Mouse (Mus musculus): ENCODE data around the gene Fam174a. TPM values are rescaled to one million over a fixed set of nuclear protein-coding genes. Genes with fewer than 3 reads are reported as not detected.

The Fam174a gene
- total and polyA plus RNA-seq, 2 experiments from 2014 or later = 36.1 to 57.1 TPM

- DNase-seq (ENCODE audit: low spot score) (no peak), ATAC-seq (ENCODE audit: insufficient read depth, low read depth) (no peak)
- H3K9me3 ChIP-seq (replicated peaks; ENCODE audit: control insufficient read depth, low read length) = no peaks in the 10 kb centered on the region
- TF ChIP-seq CTCF (IDR thresholded peaks at IDR 0.05; ENCODE audit: low read depth) (no peak), EP300 (IDR thresholded peaks at IDR 0.05; ENCODE audit: low read depth) (no peak)
- H3K4me3 ChIP-seq (ENCODE audit: low read depth, low read length) = no peak overlapping the region
- H3K27me3 ChIP-seq (ENCODE audit: control insufficient read depth, insufficient read depth, low read length) = no peaks in the 10 kb centered on the region
- 59% methylated on average over 4 of the region's 4 CpGs for WGBS
- H3K36me3 ChIP-seq (replicated peaks; ENCODE audit: control insufficient read depth, insufficient read depth, low read length) = no peaks in the 10 kb centered on the region
- H3K27ac ChIP-seq (ENCODE audit: low read depth) = no peak overlapping the region
- H3K4me2 ChIP-seq (ENCODE audit: low read depth, low read length) = no peak overlapping the region
- no peaks in the 10 kb centered on the region for H3K4me1 ChIP-seq (ENCODE audit: control insufficient read depth, insufficient read depth)
- no peak overlapping the region for H3K9ac ChIP-seq (replicated peaks; ENCODE audit: low read depth, low read length)
Measured at GRCm38 (mm10) chr1:95366616-95367373, 53.4 kb downstream of the Fam174a start.

DNA sequence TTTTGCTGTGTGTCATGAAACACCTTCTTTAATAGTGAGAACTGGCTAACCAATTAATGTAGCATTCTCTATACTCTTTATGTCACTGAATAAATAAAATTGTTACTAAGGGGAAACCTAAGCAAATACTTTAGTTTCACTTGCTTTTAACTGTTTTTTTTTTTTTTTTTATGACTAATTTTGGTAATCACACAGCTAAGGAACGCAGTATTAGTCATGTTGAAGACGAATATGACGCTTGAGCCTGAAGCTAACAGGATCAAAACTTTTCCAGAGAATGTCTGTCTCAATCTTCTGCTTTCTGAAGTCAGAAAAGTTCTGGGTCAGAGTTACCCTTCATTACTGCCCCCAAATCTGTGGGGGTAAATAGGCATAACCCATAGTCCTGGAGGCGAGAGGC is 54.3 kb downstream of the Fam174a start:
- DNase-seq (ENCODE audit: low spot score) (no peak), ATAC-seq (ENCODE audit: insufficient read depth, low read depth) (no peak)
- Histone ChIP-seq H3K4me1 (ENCODE audit: control insufficient read depth, insufficient read depth) (no peaks in the 10 kb centered on the region), H3K4me2 (ENCODE audit: low read depth, low read length) (no peak overlapping the region), H3K27ac (ENCODE audit: low read depth) (no peak overlapping the region), H3K4me3 (ENCODE audit: low read depth, low read length) (no peak overlapping the region), H3K9ac (replicated peaks; ENCODE audit: low read depth, low read length) (no peak overlapping the region), H3K27me3 (ENCODE audit: control insufficient read depth, insufficient read depth, low read length) (no peaks in the 10 kb centered on the region), H3K9me3 (replicated peaks; ENCODE audit: control insufficient read depth, low read length) (no peaks in the 10 kb centered on the region), H3K36me3 (replicated peaks; ENCODE audit: control insufficient read depth, insufficient read depth, low read length) (no peaks in the 10 kb centered on the region)
- WGBS = 87% methylated on average over 4 of the region's 4 CpGs
- TF ChIP-seq CTCF (IDR thresholded peaks at IDR 0.05; ENCODE audit: low read depth) = no peak
- TF ChIP-seq EP300 (IDR thresholded peaks at IDR 0.05; ENCODE audit: low read depth) = no peak

GRCm38 (mm10) chr1:95375443-95375842 is 62.0 kb downstream of the Fam174a start:
- Histone ChIP-seq H3K9me3 (replicated peaks; ENCODE audit: control insufficient read depth, low read length) (no peaks in the 10 kb centered on the region), H3K36me3 (replicated peaks; ENCODE audit: control insufficient read depth, insufficient read depth, low read length) (no peaks in the 10 kb centered on the region), H3K4me2 (ENCODE audit: low read depth, low read length) (no peak overlapping the region), H3K9ac (replicated peaks; ENCODE audit: low read depth, low read length) (no peak overlapping the region), H3K27ac (ENCODE audit: low read depth) (no peak overlapping the region), H3K27me3 (ENCODE audit: control insufficient read depth, insufficient read depth, low read length) (no peaks in the 10 kb centered on the region), H3K4me3 (ENCODE audit: low read depth, low read length) (no peak overlapping the region), H3K4me1 (ENCODE audit: control insufficient read depth, insufficient read depth) (peaks cover 4% of the 10 kb centered on the region; the same call in 1 of the 2 replicates)
- TF ChIP-seq EP300 (IDR thresholded peaks at IDR 0.05; ENCODE audit: low read depth) = no peak
- no peak for TF ChIP-seq CTCF (IDR thresholded peaks at IDR 0.05; ENCODE audit: low read depth)
- DNase-seq (ENCODE audit: low spot score) (no peak), ATAC-seq (ENCODE audit: insufficient read depth, low read depth) (no peak)
- 40% methylated on average over 6 of the region's 6 CpGs for WGBS

- no peak overlapping the region for H3K4me2 ChIP-seq (ENCODE audit: low read depth, low read length)
- no peak overlapping the region for H3K9ac ChIP-seq (replicated peaks; ENCODE audit: low read depth, low read length)
- TF ChIP-seq CTCF (IDR thresholded peaks at IDR 0.05; ENCODE audit: low read depth) (no peak), EP300 (IDR thresholded peaks at IDR 0.05; ENCODE audit: low read depth) (no peak)
- no peaks in the 10 kb centered on the region for H3K27me3 ChIP-seq (ENCODE audit: control insufficient read depth, insufficient read depth, low read length)
- H3K4me3 ChIP-seq (ENCODE audit: low read depth, low read length) = no peak overlapping the region
- H3K4me1 ChIP-seq (ENCODE audit: control insufficient read depth, insufficient read depth) = no peaks in the 10 kb centered on the region
- 71% methylated on average over 2 of the region's 2 CpGs for WGBS
- no peaks in the 10 kb centered on the region for H3K9me3 ChIP-seq (replicated peaks; ENCODE audit: control insufficient read depth, low read length)
- DNase-seq (ENCODE audit: low spot score) (no peak), ATAC-seq (ENCODE audit: insufficient read depth, low read depth) (no peak)
- H3K27ac ChIP-seq (ENCODE audit: low read depth) = no peak overlapping the region
- no peaks in the 10 kb centered on the region for H3K36me3 ChIP-seq (replicated peaks; ENCODE audit: control insufficient read depth, insufficient read depth, low read length)
Measured at GRCm38 (mm10) chr1:95381028-95381427, 67.6 kb downstream of the Fam174a start.

Data from heart, postnatal 0 days (tissue).